Mouse (Mus musculus) heart, embryonic 13.5 days (tissue): ENCODE measurements around the gene Msmb. TPM values are rescaled to one million over a fixed set of nuclear protein-coding genes. Genes with fewer than 3 reads are reported as not detected.
"Not testable (repeated sequence)": the region's sequence is repeated elsewhere in the genome, so short reads cannot be mapped to it uniquely, and the experiment has no call there.

Source experiments
- ATAC-seq: fragments of 200-750 bp; cut with Nextera tagmentation; 2 replicates; pipeline ENCODE4 v1.8.0; 2017; ENCODE audit warnings: moderate TSS enrichment; ENCODE audit not compliant: insufficient number of reproducible peaks, low FRiP score, low TSS enrichment; ENCODE audit errors: extremely low read depth
- H3K27ac ChIP-seq: fragments of 300-500 bp; sonication (generic); replicated peaks from 2 replicates; pipeline ENCODE4 v1.5.1; 2015; ENCODE audit warnings: moderate library complexity, mild to moderate bottlenecking, inconsistent platforms
- H3K27me3 ChIP-seq: fragments of 300-500 bp; sonication (generic); replicated peaks from 2 replicates; pipeline ENCODE4 v1.6.1; 2015; ENCODE audit warnings: mild to moderate bottlenecking, inconsistent platforms
- H3K36me3 ChIP-seq: fragments of 300-500 bp; sonication (generic); 2 replicates; pipeline ENCODE4 v1.6.1; 2015; ENCODE audit warnings: mild to moderate bottlenecking, inconsistent platforms
- H3K4me1 ChIP-seq: fragments of 300-500 bp; sonication (generic); 2 replicates; pipeline ENCODE4 v1.6.1; 2015; ENCODE audit warnings: inconsistent platforms
- H3K4me2 ChIP-seq: fragments of 300-500 bp; sonication (generic); 2 replicates; pipeline ENCODE4 v1.6.1; 2015; ENCODE audit warnings: inconsistent platforms, mild to moderate bottlenecking, moderate library complexity
- H3K4me3 ChIP-seq: fragments of 300-500 bp; sonication (generic); 2 replicates; pipeline ENCODE4 v1.5.1; 2015; ENCODE audit warnings: moderate library complexity, mild to moderate bottlenecking, inconsistent platforms
- H3K9ac ChIP-seq: fragments of 300-500 bp; sonication (generic); 2 replicates; pipeline ENCODE4 v1.6.1; 2015; ENCODE audit warnings: inconsistent platforms, mild to moderate bottlenecking, moderate library complexity
- H3K9me3 ChIP-seq: fragments of 300-500 bp; sonication (generic); 2 replicates; pipeline ENCODE4 v1.6.1; 2016; ENCODE audit warnings: inconsistent platforms
- WGBS: fragments of 180-500 bp; shearing (Covaris S2); methylation state at CpG from one replicate; pipeline ENCODE4 v1.1.7; 2015; ENCODE audit warnings: mixed read lengths; 5-methylcytosine and 5-hydroxymethylcytosine counted together
- polyA plus RNA-seq: library from polyadenylated mRNA; unstranded; fragments of >200 nt; fragmentation: Nextera tagmentation; extraction: Ambion mirVana; gene quantifications from 2 replicates; pipeline ENCODE4 v1.2.1, GENCODE M21; 2015

The Msmb gene
- polyA plus RNA-seq, 1 experiment from 2014 or later, result not detected

GRCm38 (mm10) chr14:32163203-32163888 is 21.5 kb downstream of the Msmb start:
- Histone ChIP-seq H3K4me2 (peak overlapping the region; percentile 7; the same call in 1 of the 2 replicates), H3K9ac (no peak overlapping the region), H3K9me3 (no peaks in the 10 kb centered on the region), H3K36me3 (no peaks in the 10 kb centered on the region), H3K4me3 (no peak overlapping the region), H3K27me3 (no peaks in the 10 kb centered on the region), H3K27ac (no peak overlapping the region), H3K4me1 (peaks cover 83% of the 10 kb centered on the region)
- 85% methylated on average over 11 of the region's 11 CpGs for WGBS
- ATAC-seq, result no peak

DNA sequence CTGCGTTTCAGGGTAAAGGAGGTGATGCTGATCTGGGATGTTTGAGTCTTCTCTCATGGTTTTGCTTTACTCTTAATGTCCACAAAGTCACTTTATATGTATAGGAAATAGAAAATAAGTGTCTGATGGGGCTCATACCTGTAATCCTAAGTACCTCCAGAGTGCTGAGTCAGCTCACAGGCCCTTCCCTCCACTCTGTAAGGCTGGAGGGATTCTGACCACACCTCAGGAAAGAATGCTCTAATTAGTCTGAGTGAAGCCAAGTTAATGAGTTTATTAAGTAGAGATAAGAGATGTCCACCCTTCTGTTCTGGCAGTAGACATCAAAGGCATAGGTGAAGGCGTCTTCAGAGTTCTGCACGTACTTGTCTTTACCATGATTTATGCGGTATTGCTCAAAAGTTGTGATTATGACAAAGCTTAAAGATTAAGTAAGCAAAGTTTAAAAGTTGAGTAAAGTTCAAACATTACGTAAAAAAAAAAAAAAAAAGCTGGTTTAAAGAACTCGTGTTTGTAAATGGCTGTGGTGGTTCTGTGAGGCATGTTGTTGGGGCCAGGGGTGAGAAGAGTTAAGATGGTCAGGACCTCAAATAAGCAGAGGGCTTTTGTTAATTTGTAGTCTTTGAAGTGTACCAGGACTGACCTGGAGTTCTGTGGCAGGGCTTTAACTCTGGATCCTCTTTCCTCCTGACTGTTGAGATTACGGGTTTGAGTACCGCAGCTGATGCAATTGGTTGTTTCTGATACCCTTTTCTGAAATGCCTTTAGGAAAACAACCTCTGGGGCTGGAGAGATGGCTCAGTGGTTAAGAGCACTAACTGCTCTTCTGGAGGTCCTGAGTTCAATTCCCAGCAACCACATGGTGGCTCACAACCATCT is 22.6 kb downstream of the Msmb start:
- no peaks in the 10 kb centered on the region for H3K36me3 ChIP-seq
- no peak for ATAC-seq
- H3K4me2 ChIP-seq, result peak overlapping the region; percentile 87
- 70% methylated on average over 8 of the region's 8 CpGs for WGBS
- peak overlapping the region; percentile 59 for H3K4me3 ChIP-seq
- peak overlapping the region; percentile 82; the same call in 1 of the 2 replicates for H3K9ac ChIP-seq
- H3K9me3 ChIP-seq, result no peaks in the 10 kb centered on the region
- H3K27me3 ChIP-seq, result no peaks in the 10 kb centered on the region
- peak overlapping the region; percentile 93 for H3K27ac ChIP-seq
- peaks cover 85% of the 10 kb centered on the region for H3K4me1 ChIP-seq

- ATAC-seq, result peak; percentile 87
- peaks cover 93% of the 10 kb centered on the region for H3K4me1 ChIP-seq
- WGBS, result 1% methylated on average over 42 of the region's 42 CpGs
- H3K27ac ChIP-seq, result peak overlapping the region; percentile 93
- no peaks in the 10 kb centered on the region for H3K9me3 ChIP-seq
- no peaks in the 10 kb centered on the region for H3K36me3 ChIP-seq
- H3K4me2 ChIP-seq, result peak overlapping the region; percentile 87
- peak overlapping the region; percentile 59 for H3K4me3 ChIP-seq
- peak overlapping the region; percentile 82 for H3K9ac ChIP-seq
- H3K27me3 ChIP-seq, result no peaks in the 10 kb centered on the region
These were observed 23.6 kb downstream of the Msmb start for GRCm38 (mm10) chr14:32165278-32166061.

DNA sequence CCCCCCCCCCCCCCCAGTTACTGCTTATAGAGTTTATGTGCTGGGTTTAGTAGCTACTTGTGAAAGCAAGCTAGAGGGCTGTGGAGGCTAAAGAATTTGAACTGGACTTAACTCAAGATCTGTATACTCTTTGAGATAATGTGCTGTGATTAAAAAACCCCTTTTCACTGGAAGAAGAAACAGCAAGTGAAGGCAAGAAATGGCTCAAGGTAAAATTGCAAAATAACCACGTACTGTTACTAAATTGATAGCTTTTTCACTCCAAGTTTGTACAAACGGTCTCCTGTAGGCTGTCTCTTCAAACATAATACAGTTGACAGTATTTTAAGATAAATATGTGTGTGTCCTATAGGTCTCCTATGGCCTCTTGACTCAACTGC is 24.2 kb downstream of the Msmb start:
- no peaks in the 10 kb centered on the region for H3K27me3 ChIP-seq
- no peak for ATAC-seq
- H3K9ac ChIP-seq, result peak overlapping the region; percentile 82
- H3K27ac ChIP-seq, result peak overlapping the region; percentile 93
- H3K9me3 ChIP-seq, result no peaks in the 10 kb centered on the region
- H3K4me1 ChIP-seq, result peaks cover 87% of the 10 kb centered on the region
- peaks cover 4% of the 10 kb centered on the region for H3K36me3 ChIP-seq
- H3K4me3 ChIP-seq, result peak overlapping the region; percentile 59
- peak overlapping the region; percentile 87 for H3K4me2 ChIP-seq
- WGBS, result 46% methylated on average over 2 of the region's 2 CpGs

- Histone ChIP-seq H3K27ac (peak overlapping the region; percentile 93; the same call in 1 of the 2 replicates), H3K4me3 (peak overlapping the region; percentile 59), H3K9ac (peak overlapping the region; percentile 82; the same call in 1 of the 2 replicates), H3K27me3 (no peaks in the 10 kb centered on the region), H3K4me2 (peak overlapping the region; percentile 87), H3K36me3 (peaks cover 11% of the 10 kb centered on the region), H3K9me3 (no peaks in the 10 kb centered on the region), H3K4me1 (peaks cover 79% of the 10 kb centered on the region)
- 62% methylated on average over 1 of the region's 1 CpGs for WGBS
- ATAC-seq, result no peak
These were observed 25.0 kb downstream of the Msmb start for GRCm38 (mm10) chr14:32166840-32167239.

GRCm38 (mm10) chr14:32167326-32167725 is 25.5 kb downstream of the Msmb start:
- no peaks in the 10 kb centered on the region for H3K9me3 ChIP-seq
- no peaks in the 10 kb centered on the region for H3K27me3 ChIP-seq
- peaks cover 75% of the 10 kb centered on the region for H3K4me1 ChIP-seq
- 0 out of 2 replicates have a peak overlapping the region, but pooled peaks have one; percentile 64 for H3K27ac ChIP-seq
- peak overlapping the region; percentile 59 for H3K4me3 ChIP-seq
- H3K36me3 ChIP-seq, result peaks cover 16% of the 10 kb centered on the region
- peak overlapping the region; percentile 87 for H3K4me2 ChIP-seq
- ATAC-seq, result no peak
- H3K9ac ChIP-seq, result no peak overlapping the region; the same call in 1 of the 2 replicates
- 81% methylated on average over 5 of the region's 5 CpGs for WGBS

DNA sequence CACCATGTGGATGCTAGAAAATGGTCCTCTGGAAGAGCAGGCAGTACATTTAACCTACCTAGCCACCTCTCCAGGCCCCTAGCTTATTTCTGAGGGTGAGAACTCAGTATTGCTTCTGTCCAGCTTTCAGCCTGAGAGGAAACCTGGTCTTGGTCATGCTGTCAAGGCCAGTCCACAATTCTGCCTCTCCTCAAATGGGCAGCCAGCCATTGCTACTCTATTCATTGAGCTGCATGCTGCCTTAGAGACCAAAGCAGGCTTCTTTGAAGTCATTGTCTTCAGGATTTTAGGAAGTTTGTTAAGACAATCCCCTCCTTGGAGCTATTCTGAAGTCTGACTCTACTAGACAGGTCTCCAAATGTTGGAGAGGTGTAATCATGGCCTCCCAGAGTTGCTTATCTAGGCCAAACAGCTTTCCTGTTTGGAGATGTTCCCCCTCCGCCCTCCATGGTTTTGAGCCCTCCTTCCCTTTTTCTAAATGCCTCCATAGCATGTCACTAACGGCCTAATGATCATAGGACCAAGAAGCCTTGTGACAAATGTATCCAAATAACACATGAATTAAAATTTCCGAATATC is 26.9 kb downstream of the Msmb start:
- H3K4me1 ChIP-seq, result peaks cover 61% of the 10 kb centered on the region
- peaks cover 30% of the 10 kb centered on the region for H3K36me3 ChIP-seq
- peak overlapping the region; percentile 54; the same call in 1 of the 2 replicates for H3K9ac ChIP-seq
- peak overlapping the region; percentile 87 for H3K4me2 ChIP-seq
- WGBS, result 53% methylated on average over 3 of the region's 3 CpGs
- peak overlapping the region; percentile 64 for H3K27ac ChIP-seq
- no peaks in the 10 kb centered on the region for H3K9me3 ChIP-seq
- 0 out of 2 replicates have a peak, but pooled peaks have one; percentile 14 for ATAC-seq
- H3K27me3 ChIP-seq, result no peaks in the 10 kb centered on the region
- peak overlapping the region; percentile 59 for H3K4me3 ChIP-seq

DNA sequence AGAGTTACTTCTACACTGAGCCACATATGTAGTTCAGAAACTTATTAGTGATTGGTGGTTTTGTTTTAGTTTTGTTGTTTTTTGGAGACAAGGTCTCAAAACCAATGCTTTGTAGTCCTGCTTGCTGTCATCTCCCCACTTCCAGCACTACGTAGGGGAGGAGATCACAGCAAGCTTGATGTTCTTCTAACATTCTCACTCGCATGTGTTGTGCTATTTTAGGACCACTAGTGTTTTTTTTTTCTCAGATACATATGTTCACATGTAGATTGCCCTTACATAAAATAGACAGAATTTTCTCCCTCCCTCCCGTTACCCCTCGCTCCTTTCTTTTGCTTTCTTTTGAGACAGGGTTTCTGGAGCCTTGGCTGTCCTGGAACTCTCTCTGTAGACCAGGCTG is 28.3 kb downstream of the Msmb start:
- Histone ChIP-seq H3K9ac (0 out of 2 replicates have a peak overlapping the region, but pooled peaks have one; percentile 24), H3K9me3 (no peaks in the 10 kb centered on the region), H3K4me1 (peaks cover 47% of the 10 kb centered on the region), H3K4me2 (peak overlapping the region; percentile 46), H3K36me3 (peaks cover 41% of the 10 kb centered on the region), H3K27me3 (no peaks in the 10 kb centered on the region), H3K4me3 (peak overlapping the region; percentile 17), H3K27ac (no peak overlapping the region)
- 71% methylated on average over 4 of the region's 4 CpGs for WGBS
- no peak for ATAC-seq

DNA sequence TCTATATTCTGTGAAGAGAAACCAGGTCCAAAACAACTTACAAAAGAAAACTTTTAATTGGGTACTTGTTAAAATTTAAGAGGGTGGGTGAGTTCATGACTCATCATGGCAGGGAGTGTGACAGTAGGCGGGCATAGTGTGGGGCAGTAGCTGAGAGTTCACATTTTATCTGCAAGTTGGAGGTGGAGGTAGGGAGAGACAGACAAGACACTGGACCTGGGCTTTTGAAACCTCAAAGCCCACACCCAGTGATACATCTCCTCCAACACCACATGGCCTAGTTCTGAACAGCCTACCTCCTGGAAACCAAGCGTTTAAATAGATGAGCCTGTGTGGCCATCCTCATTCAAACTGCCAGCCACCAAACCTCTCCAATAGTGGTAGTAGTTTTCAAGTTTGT is 33.5 kb downstream of the Msmb start:
- H3K36me3 ChIP-seq, result peaks cover 67% of the 10 kb centered on the region
- H3K4me2 ChIP-seq, result no peak overlapping the region
- ATAC-seq, result no peak
- 82% methylated on average over 2 of the region's 2 CpGs for WGBS
- no peaks in the 10 kb centered on the region for H3K9me3 ChIP-seq
- no peak overlapping the region for H3K9ac ChIP-seq
- H3K27ac ChIP-seq, result no peak overlapping the region
- H3K27me3 ChIP-seq, result no peaks in the 10 kb centered on the region
- peaks cover 1% of the 10 kb centered on the region; the same call in 1 of the 2 replicates for H3K4me1 ChIP-seq
- no peak overlapping the region for H3K4me3 ChIP-seq

DNA sequence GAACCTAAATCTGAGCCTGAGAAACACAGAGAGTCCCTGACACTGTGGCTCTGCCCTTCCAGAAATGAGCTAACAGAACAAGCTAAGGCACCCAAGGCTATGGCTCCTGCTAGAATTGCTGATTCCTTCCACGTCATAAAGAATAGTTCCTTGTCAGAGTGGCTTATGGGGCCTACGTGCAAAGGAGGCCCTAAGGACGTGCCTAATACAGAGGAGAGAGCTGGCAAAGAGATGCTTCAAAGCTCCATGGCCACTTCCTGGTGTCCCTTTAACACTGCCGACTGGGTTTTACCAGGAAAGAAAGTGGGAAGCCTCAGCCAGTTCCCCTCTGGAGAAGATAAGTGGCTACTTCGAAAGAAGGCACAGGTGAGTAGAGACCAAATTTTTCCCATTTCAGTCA is 34.8 kb downstream of the Msmb start:
- not testable (repeated sequence) for H3K9ac ChIP-seq, H3K4me3 ChIP-seq, H3K27ac ChIP-seq, H3K9me3 ChIP-seq, H3K4me1 ChIP-seq, H3K4me2 ChIP-seq, ATAC-seq, H3K27me3 ChIP-seq
- H3K36me3 ChIP-seq, result peaks cover 71% of the 10 kb centered on the region
- WGBS, result 77% methylated on average over 5 of the region's 5 CpGs
